Mouse (Mus musculus): ENCODE measurements around the gene Perp.

The Perp gene

DNA sequence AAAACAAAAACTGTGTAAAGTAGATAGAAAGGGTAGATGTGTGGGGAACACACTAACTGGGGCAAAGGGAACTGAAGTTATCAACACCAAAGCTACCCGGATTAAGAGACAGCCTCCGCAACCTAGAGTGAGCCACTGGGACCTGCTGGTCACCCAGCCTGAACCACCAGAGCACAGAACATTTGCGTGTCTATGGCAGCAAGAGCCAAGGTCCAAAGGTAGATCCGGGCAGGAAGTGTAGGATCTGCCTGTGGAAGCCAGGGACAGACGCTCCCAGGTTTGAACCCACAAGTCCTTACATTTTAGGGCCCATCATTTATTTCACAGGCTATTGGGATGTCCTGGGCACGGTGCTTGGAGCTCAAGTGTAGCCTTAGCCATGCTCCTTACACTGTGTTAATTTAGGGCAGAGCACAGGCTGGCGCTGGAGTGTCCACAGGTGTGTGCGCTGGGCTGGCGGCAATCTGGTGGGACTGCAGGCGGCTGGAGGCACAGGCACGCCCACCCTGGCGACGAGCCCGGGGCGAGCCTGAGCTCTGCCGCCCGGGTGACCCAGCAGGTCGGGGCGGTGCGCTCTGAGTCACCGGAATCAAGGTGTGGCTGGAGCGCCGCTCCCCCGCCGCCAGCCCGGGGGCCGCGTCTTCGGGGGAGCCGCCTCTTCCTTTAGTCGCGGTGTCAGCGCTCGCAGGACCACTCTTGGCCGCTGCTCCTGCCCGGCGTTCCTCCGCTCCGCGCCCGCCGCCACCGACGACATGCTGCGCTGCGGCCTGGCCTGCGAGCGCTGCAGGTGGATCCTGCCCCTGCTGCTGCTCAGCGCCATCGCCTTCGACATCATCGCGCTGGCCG is at the start of gene Perp:
TSS of gene Perp (plus strand) at position 580 of the 846 bp plus-strand sequence.
- DNase-seq: peak; percentile 40

DNA sequence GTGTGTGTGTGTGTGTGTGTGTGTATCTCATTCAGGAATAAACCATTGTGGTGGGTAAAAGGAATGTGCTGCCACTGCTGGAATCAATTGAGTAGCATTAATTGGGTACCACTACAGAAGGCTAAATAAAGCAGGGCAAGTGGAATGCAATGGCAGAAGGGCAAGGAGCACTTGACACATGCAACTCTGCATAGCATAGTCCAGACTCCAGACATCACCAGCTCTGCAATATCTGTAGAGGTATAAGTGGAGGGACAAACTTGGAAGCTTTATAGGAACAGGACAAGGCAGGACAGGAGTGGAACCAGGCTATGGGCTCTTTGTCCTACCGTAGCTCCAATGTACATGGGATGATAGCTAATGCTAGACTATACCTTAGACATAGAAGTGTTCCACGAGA is 33.1 kb upstream of the Perp start:
- no peak for DNase-seq

DNA sequence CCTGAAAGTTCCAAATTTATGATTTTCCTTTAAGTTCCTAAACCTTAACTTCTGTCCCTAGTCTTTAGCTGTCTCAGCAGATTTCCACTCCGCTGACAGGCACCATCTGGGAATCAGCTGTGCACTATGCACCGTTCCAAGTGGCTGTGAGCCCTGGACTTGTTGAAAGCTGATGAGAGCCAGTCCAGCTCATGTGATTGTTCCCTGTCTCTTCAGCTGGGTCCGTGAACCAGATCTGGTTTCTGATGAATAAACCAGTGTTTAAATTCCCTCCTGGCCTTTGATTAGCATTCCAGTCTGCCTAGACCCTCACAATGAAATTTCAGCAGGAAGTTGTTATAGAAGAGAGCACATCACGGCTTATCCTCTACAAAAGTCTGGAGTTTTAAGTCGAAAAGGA is 28.3 kb upstream of the Perp start:
- DNase-seq: peak; percentile 5

DNA sequence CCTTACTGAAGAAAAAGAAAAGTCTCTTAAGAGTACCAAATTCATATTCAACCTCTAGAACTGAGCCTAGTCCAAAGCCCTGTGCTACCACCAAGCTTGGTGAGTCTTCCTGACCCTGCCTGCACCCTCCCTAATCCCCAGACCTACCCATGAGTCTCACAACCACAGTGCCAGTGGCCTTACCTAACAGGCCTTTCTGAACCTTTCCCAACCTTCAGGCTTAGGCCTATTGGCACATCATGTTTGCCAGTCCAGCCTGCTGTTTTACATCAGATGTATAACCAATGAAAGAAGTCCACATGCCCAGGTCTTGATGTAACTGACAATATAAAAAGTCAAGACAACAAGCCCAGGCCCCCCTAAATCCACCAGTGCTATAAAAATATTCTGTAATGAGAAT is 19.7 kb upstream of the Perp start:
- DNase-seq: no peak

DNA sequence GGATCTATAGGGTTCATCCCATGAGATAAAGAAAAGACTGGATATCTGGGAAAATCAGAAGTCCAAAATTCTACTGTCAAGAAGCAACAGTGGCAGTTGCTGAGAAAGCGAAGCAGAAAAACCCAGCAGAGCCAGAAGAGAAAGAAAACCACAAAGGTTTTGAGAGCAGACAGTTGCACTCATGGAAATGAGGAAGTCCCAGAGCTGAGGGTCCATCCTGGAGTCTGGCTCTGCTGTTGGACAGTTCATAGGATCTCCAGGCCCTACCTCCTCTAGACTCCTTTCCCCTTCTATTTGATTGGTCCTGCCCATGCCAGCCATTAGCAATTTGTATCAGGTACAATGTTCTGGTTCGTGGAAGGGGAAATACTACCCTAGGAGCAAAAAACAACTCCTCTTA is 18.7 kb upstream of the Perp start:
- no peak for DNase-seq

DNA sequence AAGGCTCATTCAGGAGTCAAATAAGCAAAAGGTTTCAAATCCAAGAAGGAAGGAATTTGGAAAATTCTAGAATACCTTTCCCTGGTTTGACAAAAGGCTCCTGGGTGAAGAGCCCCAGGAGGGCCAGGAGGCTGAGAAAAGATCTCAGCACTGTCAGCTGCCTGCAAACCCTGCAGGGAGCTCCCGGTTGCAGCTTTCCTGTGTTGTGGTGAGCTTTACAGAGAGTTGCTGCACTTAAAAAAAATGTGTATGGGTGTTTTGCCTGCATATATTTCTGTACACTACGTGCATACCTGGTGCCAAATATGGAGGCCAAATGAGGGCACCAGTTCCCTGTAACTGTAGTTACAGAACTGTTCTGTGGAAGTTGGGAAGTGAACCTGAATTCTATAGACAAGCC is 16.9 kb upstream of the Perp start:
- no peak for DNase-seq

DNA sequence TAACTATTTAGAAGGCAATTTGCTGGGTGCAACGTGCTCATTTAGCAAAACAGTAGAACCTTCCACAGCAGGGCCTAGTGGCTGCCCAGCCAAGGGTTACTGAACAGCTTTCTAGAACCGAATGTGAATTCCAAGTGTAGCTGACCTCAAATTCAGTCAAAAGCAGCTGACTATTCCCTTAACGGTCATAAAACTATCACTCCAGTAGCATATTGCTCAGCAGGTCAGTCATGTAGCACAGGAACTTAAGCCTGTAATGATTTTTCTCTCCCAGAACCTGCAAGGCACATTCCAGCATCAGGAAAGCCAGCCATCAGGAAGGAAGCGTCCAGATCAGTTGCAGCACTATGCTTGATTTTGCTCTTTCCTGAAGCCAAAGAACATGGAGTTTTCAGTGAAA is 14.5 kb upstream of the Perp start:
- DNase-seq: no peak

DNA sequence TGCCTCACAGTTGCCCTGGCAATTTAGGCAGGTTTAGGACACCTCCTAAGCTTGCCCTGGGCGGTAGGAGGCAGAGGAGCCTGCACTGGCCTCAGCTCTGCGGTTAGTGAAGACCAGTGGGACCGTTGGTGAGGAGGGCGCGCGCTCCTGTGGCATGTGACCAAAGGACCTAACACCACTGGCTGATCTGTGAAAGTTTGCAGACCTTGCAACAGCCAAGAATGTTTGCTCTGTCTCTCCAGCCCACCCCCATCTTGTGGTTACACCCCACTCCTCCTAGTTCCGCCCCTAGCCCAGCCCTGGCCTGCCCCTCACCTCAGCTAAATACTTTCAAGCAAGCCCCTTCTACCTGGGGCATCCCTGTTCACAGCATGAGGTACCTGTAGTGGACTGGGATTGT is 13.0 kb upstream of the Perp start:
- no peak for DNase-seq

DNA sequence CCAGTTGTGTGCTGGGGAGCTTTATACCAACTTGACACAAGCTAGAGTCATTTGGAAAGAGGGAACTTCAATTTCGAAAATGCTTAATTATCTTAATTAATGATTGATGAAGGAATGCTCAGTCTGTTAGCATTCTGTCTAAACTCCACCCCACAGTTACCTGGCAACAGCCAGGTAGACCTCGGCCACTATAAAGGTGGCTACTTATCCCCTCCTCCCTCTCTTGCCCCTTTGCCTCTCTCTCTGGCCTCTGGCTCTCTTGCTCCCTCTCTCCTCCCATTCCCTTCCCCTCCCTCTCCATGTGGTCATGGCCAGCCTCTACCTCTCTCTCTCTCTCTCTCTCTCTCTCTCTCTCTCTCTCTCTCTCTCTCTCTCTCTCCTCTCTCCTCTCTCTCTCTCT is 10.4 kb upstream of the Perp start:
- DNase-seq: no peak

DNA sequence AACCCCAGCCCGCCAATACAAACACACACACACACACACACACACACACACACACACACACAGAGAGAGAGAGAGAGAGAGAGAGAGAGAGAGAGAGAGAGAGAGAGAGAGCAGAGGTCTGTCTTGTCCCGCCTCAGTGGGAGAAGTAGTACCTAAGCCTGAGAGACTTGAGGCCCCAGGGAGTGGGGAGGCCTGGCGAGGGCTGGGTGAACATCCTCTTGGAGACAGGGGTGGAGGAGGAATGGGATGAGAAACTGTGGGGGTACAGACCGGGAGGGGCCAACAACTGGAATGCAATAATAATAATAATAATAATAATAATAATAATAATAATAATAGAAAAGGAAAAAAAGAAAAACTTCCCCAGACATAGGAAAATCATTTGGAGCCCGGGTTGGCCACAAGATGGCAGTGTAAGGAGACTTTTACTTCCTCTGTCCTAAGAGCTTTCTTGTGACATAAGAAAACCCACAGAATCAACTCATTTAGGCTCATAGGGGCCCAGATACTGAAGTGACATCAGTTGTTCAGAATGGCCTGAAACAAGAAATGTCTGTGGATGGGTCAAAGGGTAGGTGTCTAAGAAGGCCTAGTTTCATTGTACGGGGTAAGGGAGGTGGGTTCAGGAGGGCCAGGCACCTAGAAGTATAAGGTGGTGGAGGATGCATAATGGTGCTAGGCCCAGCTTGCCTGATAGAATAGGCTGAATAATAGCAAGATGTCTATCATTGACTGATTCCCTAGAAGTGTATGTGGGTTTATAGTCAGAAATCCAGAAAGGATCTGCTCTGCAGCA is 8.9 kb upstream of the Perp start:
- peak; percentile 20 for DNase-seq

DNA sequence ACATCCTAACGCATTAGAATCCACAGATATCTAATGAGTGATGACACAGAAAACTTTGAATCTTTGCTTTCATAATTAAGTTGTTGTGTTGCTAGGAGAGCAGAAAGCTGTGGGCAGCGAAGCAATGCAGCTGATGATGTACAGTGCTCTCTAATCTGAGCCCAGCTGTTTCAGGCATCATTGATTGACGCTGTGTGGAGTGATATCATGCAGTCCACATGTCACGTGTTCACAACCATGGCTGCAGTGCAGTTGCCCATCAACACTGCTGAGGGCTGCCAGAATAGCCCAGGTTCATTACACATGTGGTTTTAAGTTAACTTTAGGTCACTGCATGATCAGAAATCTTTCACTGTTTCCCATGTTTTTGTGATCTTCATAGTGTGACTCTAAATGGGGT is 5.3 kb upstream of the Perp start:
- DNase-seq: no peak

DNA sequence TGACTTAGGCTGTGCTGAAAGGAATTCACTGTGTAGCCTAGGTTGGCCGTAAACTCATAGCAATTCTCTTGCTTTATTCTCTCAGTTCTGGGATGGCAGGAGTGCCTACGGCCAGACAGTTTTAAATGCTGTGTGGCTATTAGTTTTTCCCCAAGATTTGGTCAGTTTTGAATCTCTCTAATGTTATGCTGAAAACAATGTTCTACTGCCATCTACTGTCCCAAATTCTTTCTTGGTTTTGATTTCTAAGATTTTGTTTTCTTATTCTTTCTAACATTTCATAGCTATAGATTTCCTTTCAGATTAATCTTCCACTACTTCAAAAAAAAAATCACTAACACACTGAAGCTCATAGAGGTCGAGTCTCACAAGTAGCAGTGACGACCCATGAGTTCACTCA is 4.1 kb upstream of the Perp start:
- no peak for DNase-seq

DNA sequence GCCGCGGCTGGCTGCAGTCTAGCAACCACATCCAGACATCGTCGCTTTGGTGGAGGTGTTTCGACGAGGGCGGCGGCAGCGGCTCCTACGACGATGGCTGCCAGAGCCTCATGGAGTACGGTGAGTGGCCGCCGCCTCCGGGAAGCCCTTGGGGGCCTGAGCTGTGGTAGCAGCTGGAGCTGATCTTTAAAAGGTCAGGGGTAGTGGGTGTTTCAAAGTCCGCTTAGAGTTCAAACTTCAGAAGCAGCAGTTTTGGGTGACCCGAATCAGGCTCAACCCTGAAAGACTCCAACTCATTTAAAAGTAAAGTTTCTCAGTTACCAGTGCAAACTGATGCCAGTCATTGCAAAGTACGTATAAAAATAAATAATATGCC is 455 bp downstream of the Perp start:
- no peak for DNase-seq

DNA sequence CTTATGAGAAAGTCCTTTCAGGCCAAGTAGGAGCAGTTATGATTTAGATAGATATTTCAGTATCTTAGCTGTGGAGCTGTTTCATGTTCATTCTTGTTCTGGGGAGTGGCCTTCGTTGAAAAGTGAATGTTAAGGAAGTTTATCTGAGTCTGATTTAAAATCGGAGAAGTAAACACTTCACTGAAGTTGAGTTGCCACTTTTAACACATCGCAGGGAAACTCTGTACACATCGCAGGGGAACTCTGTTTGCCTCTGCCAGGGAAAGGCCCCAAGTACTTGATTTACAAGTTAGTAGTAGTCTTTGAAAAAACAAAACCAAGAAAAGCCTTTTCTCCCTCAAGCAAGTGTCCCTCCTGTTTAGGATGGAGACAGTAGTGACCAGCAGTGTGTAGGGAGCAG is 891 bp downstream of the Perp start:
- DNase-seq: no peak

DNA sequence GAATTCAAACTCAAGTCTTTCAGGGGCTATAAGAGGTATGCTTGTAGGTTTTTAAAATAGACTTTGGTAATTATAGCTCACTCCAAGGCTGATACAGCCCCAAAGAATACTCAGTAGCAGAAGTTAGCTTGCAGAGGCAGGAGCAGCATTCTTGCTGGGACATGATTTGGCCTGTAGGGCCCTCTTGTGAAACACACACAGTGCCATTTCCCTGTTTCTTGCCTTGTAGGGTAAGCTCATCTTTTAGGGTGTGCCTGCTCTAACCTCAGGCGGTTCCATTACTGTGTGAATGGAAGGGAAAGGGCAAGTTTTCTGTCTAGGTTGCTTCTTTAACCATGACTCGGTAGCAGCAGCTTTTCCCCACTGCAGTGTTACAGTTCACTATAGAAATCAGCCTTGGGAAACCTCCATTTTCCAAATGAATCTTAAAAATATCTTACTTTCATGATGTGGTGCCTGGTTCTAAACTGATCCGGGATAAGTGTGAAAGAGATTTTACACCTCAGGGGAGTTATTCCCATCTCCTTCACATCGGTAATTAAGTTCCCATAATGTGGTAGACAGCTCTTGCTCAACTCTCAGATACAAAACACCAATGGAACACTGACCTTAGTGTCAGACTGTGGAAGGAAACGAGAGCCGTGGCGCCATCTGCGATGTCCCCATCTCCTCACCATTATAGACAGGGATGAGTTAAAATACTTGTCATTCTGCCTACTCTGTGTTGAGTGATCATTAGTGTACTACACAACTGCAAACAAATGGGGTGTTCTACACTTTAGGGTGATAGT is 1.8 kb downstream of the Perp start:
- no peak for DNase-seq

DNA sequence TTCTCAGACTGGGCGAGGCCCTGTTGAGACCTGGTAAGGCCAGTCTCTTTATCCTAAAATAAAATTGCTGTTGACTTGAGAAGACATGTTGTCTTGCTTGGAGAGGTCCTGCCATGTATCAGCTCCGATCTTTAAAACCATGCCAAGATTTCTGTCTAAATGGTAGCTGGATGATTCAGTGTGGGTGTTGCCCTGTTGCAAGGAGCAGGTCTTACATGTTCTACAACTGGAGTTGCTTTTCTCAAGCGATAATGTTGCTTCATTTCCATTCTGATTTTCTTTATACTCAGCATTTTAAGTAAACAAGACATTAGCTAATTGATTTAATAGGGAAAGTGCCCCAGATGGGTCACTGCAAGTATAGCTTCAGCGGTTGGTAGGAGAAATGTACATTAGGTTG is 5.4 kb downstream of the Perp start:
- DNase-seq: no peak

DNA sequence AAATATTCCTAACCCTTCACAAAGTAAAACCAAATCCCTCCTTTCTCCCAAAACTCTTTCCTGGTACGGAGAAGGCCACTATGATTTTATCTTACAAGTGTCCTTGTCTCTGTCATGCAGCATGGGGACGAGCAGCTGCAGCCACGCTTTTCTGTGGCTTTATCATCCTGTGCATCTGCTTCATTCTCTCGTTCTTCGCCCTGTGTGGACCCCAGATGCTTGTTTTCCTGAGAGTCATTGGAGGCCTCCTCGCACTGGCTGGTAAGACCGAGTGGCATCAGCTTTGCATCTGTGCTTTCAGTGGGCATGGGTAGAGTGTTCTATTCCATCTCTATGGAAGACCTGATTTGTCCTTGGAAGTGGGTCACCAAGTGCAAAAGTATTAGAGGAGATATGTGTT is 8.6 kb downstream of the Perp start:
- DNase-seq: no peak

DNA sequence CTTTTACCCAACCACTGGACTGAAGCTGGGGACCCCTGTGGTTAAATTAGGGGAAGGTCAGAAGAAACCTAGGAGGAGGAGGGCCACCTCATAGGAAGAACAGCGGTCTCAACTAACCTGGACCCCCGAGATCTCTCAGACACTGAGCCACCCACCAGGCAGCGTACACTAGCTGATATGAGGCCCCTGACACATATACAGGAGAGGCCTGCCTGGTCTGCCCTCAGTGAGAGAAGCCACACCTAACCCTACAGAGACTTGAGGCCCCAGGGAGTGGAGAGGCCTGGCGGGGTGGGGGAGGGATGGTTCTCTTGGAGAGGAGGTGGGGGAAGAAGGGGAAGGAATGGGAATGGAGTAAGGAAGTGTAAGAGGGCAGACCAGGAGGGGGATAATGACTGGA is 12.4 kb downstream of the Perp start:
- DNase-seq: no peak

DNA sequence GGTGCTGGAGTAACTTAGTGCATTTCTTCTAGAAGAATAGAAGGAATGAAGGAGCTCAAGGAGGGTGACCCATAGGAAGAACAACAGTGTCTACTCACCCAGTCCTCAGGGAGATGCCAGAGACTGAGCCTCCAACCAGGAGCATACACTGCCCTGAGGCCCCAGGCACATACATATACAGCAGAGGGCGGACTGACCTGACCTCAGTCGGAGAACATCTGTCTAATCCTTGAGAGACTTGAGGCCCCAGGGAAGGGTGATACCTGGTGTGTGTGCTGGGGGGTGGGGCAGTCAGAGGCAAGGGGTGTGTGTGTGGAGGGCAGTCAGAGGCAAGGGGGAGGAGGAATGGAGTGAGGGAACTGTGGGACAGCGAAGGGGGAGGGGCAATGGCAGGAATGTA is 14.8 kb downstream of the Perp start:
- DNase-seq: no peak

DNA sequence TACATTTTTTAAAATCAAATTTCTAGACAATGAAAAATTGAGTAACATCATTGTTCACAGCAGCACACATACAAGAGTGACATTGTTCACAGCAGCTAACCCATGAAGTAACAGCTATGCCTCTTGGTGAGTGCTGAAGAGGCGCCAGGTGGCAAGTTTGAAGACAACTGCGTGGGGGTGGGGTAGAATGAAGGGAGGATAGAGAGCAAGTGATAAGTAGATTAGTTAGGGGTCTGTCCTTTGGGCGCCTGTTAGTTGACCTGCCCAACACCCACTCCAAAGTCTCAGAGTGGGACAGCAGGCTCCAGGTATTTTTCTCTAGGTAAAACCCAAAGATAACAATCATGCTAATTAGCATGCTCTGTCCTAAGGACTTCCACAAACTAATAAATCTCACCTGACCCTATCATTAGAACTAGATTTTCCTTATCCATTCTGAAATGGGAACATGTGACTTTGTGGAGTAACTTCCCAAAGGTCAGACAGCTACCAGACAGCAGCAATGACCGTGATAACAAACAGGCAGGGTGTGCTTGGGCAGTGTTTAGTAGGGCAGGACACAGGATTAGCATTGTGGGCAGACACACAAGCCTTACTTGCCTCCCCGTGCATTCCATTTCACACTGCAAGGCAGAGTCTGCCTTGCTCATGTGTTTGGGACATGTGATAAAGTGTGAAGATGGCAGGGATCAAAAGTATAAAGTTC is 15.5 kb downstream of the Perp start:
- DNase-seq: no peak

DNA sequence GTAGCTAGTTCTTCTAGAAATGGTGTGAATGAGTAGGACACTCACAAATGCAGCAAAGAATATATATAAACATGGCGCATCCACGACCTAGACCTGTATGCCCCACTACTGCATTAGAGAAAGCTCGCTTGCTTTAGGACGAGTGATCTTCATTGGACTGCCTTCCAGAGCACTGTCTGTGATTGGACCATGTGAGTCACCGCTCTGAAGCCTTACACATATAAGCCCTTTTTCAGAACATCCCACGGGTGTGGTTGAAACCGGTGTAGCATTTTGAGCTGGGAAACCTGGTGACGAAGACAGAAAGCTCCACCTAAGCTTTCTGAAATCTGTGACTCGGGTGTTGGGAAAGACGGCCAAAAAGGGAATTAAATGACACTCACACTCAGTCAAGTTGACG is 16.0 kb downstream of the Perp start:
- no peak for DNase-seq

DNA sequence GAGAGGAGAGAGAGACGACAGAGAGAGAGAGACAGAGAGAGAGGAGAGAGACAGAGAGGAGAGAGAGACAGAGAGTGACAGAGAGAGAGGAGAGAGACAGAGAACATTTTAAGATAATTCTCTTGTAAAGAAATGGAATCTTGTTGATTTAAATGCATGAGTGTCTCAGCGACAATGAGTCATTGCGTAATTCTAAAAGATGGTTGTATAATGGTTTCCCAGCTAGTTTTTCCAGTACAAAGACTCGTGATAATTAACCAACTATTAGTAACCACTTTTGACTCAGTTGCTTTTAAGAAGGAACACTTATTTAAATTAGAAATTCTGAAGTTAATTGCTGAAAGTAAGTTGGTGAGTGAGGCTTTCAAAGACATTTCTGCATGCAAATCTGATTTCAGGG is 16.6 kb downstream of the Perp start:
- no peak for DNase-seq

DNA sequence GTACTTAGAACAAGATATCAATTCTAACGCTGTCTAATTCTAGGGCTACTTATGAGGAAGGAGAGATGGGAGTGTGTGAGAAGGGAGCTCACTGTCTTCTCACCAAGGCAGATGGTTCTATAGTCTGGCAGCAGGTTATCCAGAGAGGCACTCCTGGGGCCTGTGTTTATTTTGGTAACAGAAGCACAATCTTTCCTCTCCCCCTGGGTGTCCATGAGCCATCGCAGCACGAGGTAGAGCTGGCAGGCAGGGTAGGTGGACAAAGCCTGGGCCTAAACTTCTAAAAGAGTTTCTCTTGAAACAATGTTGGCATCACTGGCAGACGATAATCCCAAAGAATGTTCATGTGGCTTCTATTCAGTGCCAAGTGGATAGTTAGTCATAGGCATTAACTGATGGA is 18.5 kb downstream of the Perp start:
- DNase-seq: peak; percentile 17
